Mouse (Mus musculus) heart, embryonic 13.5 days (tissue): ENCODE measurements around the gene Rps29. TPM values are rescaled to one million over a fixed set of nuclear protein-coding genes. Genes with fewer than 3 reads are reported as not detected.

Experiments used
- ATAC-seq: fragments of 200-750 bp; cut with Nextera tagmentation; 2 replicates; pipeline ENCODE4 v1.8.0; 2017; ENCODE audit warnings: moderate TSS enrichment; ENCODE audit not compliant: insufficient number of reproducible peaks, low FRiP score, low TSS enrichment; ENCODE audit errors: extremely low read depth
- H3K27ac ChIP-seq: fragments of 300-500 bp; sonication (generic); replicated peaks from 2 replicates; pipeline ENCODE4 v1.5.1; 2015; ENCODE audit warnings: moderate library complexity, mild to moderate bottlenecking, inconsistent platforms
- H3K27me3 ChIP-seq: fragments of 300-500 bp; sonication (generic); replicated peaks from 2 replicates; pipeline ENCODE4 v1.6.1; 2015; ENCODE audit warnings: mild to moderate bottlenecking, inconsistent platforms
- H3K36me3 ChIP-seq: fragments of 300-500 bp; sonication (generic); 2 replicates; pipeline ENCODE4 v1.6.1; 2015; ENCODE audit warnings: mild to moderate bottlenecking, inconsistent platforms
- H3K4me1 ChIP-seq: fragments of 300-500 bp; sonication (generic); 2 replicates; pipeline ENCODE4 v1.6.1; 2015; ENCODE audit warnings: inconsistent platforms
- H3K4me2 ChIP-seq: fragments of 300-500 bp; sonication (generic); 2 replicates; pipeline ENCODE4 v1.6.1; 2015; ENCODE audit warnings: inconsistent platforms, mild to moderate bottlenecking, moderate library complexity
- H3K4me3 ChIP-seq: fragments of 300-500 bp; sonication (generic); 2 replicates; pipeline ENCODE4 v1.5.1; 2015; ENCODE audit warnings: moderate library complexity, mild to moderate bottlenecking, inconsistent platforms
- H3K9ac ChIP-seq: fragments of 300-500 bp; sonication (generic); 2 replicates; pipeline ENCODE4 v1.6.1; 2015; ENCODE audit warnings: inconsistent platforms, mild to moderate bottlenecking, moderate library complexity
- H3K9me3 ChIP-seq: fragments of 300-500 bp; sonication (generic); 2 replicates; pipeline ENCODE4 v1.6.1; 2016; ENCODE audit warnings: inconsistent platforms
- WGBS: fragments of 180-500 bp; shearing (Covaris S2); methylation state at CpG from one replicate; pipeline ENCODE4 v1.1.7; 2015; ENCODE audit warnings: mixed read lengths; 5-methylcytosine and 5-hydroxymethylcytosine counted together
- polyA plus RNA-seq: library from polyadenylated mRNA; unstranded; fragments of >200 nt; fragmentation: Nextera tagmentation; extraction: Ambion mirVana; gene quantifications from 2 replicates; pipeline ENCODE4 v1.2.1, GENCODE M21; 2015

Rps29 gene
- polyA plus RNA-seq, 1 experiment from 2014 or later, result 1,386 TPM

GRCm38 (mm10) chr12:69191396-69191795 is 32.4 kb upstream of the Rps29 start:
- H3K9ac ChIP-seq, result no peak overlapping the region
- peaks cover 20% of the 10 kb centered on the region for H3K4me1 ChIP-seq
- peaks cover 58% of the 10 kb centered on the region for H3K36me3 ChIP-seq
- H3K27ac ChIP-seq, result no peak overlapping the region
- H3K27me3 ChIP-seq, result no peaks in the 10 kb centered on the region
- H3K4me3 ChIP-seq, result no peak overlapping the region
- 84% methylated on average over 5 of the region's 5 CpGs for whole genome bisulfite sequencing
- H3K4me2 ChIP-seq, result no peak overlapping the region
- ATAC-seq, result no peak
- H3K9me3 ChIP-seq, result no peaks in the 10 kb centered on the region

- WGBS, result 98% methylated on average over 1 of the region's 1 CpGs
- H3K9me3 ChIP-seq, result no peaks in the 10 kb centered on the region
- H3K9ac ChIP-seq, result no peak overlapping the region
- H3K36me3 ChIP-seq, result peaks cover 60% of the 10 kb centered on the region
- no peak overlapping the region for H3K4me3 ChIP-seq
- H3K4me2 ChIP-seq, result no peak overlapping the region
- no peak for ATAC-seq
- peak overlapping the region; percentile 50; the same call in 1 of the 2 replicates for H3K27ac ChIP-seq
- peaks cover 16% of the 10 kb centered on the region for H3K4me1 ChIP-seq
- H3K27me3 ChIP-seq, result no peaks in the 10 kb centered on the region
Measured at GRCm38 (mm10) chr12:69190522-69190921, 31.5 kb upstream of the Rps29 start.

- H3K4me3 ChIP-seq, result no peak overlapping the region
- no peak overlapping the region for H3K4me2 ChIP-seq
- H3K36me3 ChIP-seq, result peaks cover 61% of the 10 kb centered on the region
- no peak overlapping the region for H3K9ac ChIP-seq
- H3K27me3 ChIP-seq, result no peaks in the 10 kb centered on the region
- no peaks in the 10 kb centered on the region for H3K9me3 ChIP-seq
- peaks cover 17% of the 10 kb centered on the region for H3K4me1 ChIP-seq
- no peak for ATAC-seq
- WGBS, result 68% methylated on average over 9 of the region's 9 CpGs
- H3K27ac ChIP-seq, result peak overlapping the region; percentile 50
Measured at GRCm38 (mm10) chr12:69190074-69190473, 31.1 kb upstream of the Rps29 start.

- H3K4me1 ChIP-seq, result peaks cover 25% of the 10 kb centered on the region
- no peaks in the 10 kb centered on the region for H3K27me3 ChIP-seq
- H3K4me3 ChIP-seq, result 0 out of 2 replicates have a peak overlapping the region, but pooled peaks have one; percentile 1
- H3K9me3 ChIP-seq, result no peaks in the 10 kb centered on the region
- peak overlapping the region; percentile 47; the same call in 1 of the 2 replicates for H3K9ac ChIP-seq
- no peak overlapping the region for H3K27ac ChIP-seq
- H3K36me3 ChIP-seq, result peaks cover 51% of the 10 kb centered on the region
- WGBS, result 68% methylated on average over 5 of the region's 5 CpGs
- no peak for ATAC-seq
- H3K4me2 ChIP-seq, result peak overlapping the region; percentile 36
Measured at GRCm38 (mm10) chr12:69186811-69187471, 28.0 kb upstream of the Rps29 start.

GRCm38 (mm10) chr12:69185371-69185770 is 26.4 kb upstream of the Rps29 start:
- Histone ChIP-seq H3K36me3 (peaks cover 49% of the 10 kb centered on the region), H3K9me3 (no peaks in the 10 kb centered on the region), H3K9ac (peak overlapping the region; percentile 94), H3K4me3 (peak overlapping the region; percentile 84), H3K4me1 (peaks cover 25% of the 10 kb centered on the region), H3K27me3 (no peaks in the 10 kb centered on the region), H3K27ac (peak overlapping the region; percentile 91; the same call in 1 of the 2 replicates), H3K4me2 (peak overlapping the region; percentile 90)
- no peak for ATAC-seq
- WGBS, result 67% methylated on average over 7 of the region's 7 CpGs

GRCm38 (mm10) chr12:69184342-69185295 is 25.6 kb upstream of the Rps29 start:
- peak; percentile 53 for ATAC-seq
- H3K4me2 ChIP-seq, result peak overlapping the region; percentile 90
- no peaks in the 10 kb centered on the region for H3K27me3 ChIP-seq
- H3K36me3 ChIP-seq, result peaks cover 42% of the 10 kb centered on the region
- WGBS, result 2% methylated on average over 86 of the region's 86 CpGs
- H3K4me3 ChIP-seq, result peak overlapping the region; percentile 84
- H3K4me1 ChIP-seq, result peaks cover 25% of the 10 kb centered on the region
- peak overlapping the region; percentile 91 for H3K27ac ChIP-seq
- no peaks in the 10 kb centered on the region for H3K9me3 ChIP-seq
- peak overlapping the region; percentile 94 for H3K9ac ChIP-seq

GRCm38 (mm10) chr12:69183583-69184308 is 24.8 kb upstream of the Rps29 start, which contains the start of the genes Rpl36al and Mgat2:
TSS of gene Rpl36al (minus strand) at chr12:69184083.
TSS of gene Mgat2 (plus strand) at chr12:69184157.
- no peaks in the 10 kb centered on the region for H3K27me3 ChIP-seq
- H3K27ac ChIP-seq, result peak within 1 kb of the TSS; percentile 91
- no peaks in the 10 kb centered on the region for H3K9me3 ChIP-seq
- H3K4me2 ChIP-seq, result peak within 1 kb of the TSS; percentile 90
- peaks cover 34% of the 10 kb centered on the region for H3K36me3 ChIP-seq
- peak; percentile 98 for ATAC-seq
- H3K9ac ChIP-seq, result peak within 1 kb of the TSS; percentile 94
- peak within 1 kb of the TSS; percentile 84 for H3K4me3 ChIP-seq
- H3K4me1 ChIP-seq, result peaks cover 25% of the 10 kb centered on the region
- under 1% methylated on average over 84 of the region's 84 CpGs for WGBS

GRCm38 (mm10) chr12:69181800-69182199 is 22.8 kb upstream of the Rps29 start:
- peaks cover 19% of the 10 kb centered on the region for H3K4me1 ChIP-seq
- peaks cover 30% of the 10 kb centered on the region for H3K36me3 ChIP-seq
- H3K4me2 ChIP-seq, result no peak overlapping the region
- no peak overlapping the region for H3K27ac ChIP-seq
- H3K9ac ChIP-seq, result no peak overlapping the region
- no peaks in the 10 kb centered on the region for H3K27me3 ChIP-seq
- 90% methylated on average over 4 of the region's 4 CpGs for WGBS
- H3K4me3 ChIP-seq, result no peak overlapping the region
- ATAC-seq, result no peak
- no peaks in the 10 kb centered on the region for H3K9me3 ChIP-seq

- WGBS, result 66% methylated on average over 12 of the region's 12 CpGs
- H3K4me1 ChIP-seq, result peaks cover 4% of the 10 kb centered on the region; the same call in 1 of the 2 replicates
- H3K36me3 ChIP-seq, result peaks cover 45% of the 10 kb centered on the region
- no peak overlapping the region for H3K4me3 ChIP-seq
- no peak overlapping the region for H3K4me2 ChIP-seq
- ATAC-seq, result no peak
- H3K9ac ChIP-seq, result no peak overlapping the region
- H3K9me3 ChIP-seq, result no peaks in the 10 kb centered on the region
- no peaks in the 10 kb centered on the region for H3K27me3 ChIP-seq
- no peak overlapping the region for H3K27ac ChIP-seq
Measured at GRCm38 (mm10) chr12:69179371-69179770, 20.4 kb upstream of the Rps29 start.

GRCm38 (mm10) chr12:69177526-69177925 is 18.5 kb upstream of the Rps29 start:
- H3K4me2 ChIP-seq, result no peak overlapping the region
- H3K27me3 ChIP-seq, result no peaks in the 10 kb centered on the region
- H3K9me3 ChIP-seq, result no peaks in the 10 kb centered on the region
- no peak overlapping the region for H3K9ac ChIP-seq
- 86% methylated on average over 3 of the region's 3 CpGs for WGBS
- H3K27ac ChIP-seq, result no peak overlapping the region
- ATAC-seq, result no peak
- peaks cover 57% of the 10 kb centered on the region for H3K36me3 ChIP-seq
- H3K4me3 ChIP-seq, result no peak overlapping the region
- H3K4me1 ChIP-seq, result no peaks in the 10 kb centered on the region

GRCm38 (mm10) chr12:69175975-69176374 is 17.0 kb upstream of the Rps29 start:
- WGBS, result 82% methylated on average over 3 of the region's 3 CpGs
- Histone ChIP-seq H3K4me3 (no peak overlapping the region), H3K9me3 (no peaks in the 10 kb centered on the region), H3K36me3 (peaks cover 53% of the 10 kb centered on the region), H3K4me1 (no peaks in the 10 kb centered on the region), H3K27me3 (no peaks in the 10 kb centered on the region), H3K9ac (no peak overlapping the region), H3K4me2 (no peak overlapping the region), H3K27ac (no peak overlapping the region)
- ATAC-seq, result no peak
